Mouse (Mus musculus) olfactory bulb, adult 2 months (tissue): ENCODE results near the gene Col27a1.

Source experiments
- CTCF ChIP-seq: fragments of 200-500 bp; IDR thresholded peaks from 2 replicates; pipeline ENCODE4 v1.5.1; 2012; ENCODE audit warnings: low read depth, mild to moderate bottlenecking, low read length, moderate library complexity; ENCODE audit not compliant: insufficient read depth
- POLR2A ChIP-seq: fragments of 200-500 bp; IDR thresholded peaks from 2 replicates; pipeline ENCODE4 v1.6.1; 2012; ENCODE audit warnings: mild to moderate bottlenecking, low read depth, low read length, moderate library complexity; ENCODE audit not compliant: insufficient read depth

DNA sequence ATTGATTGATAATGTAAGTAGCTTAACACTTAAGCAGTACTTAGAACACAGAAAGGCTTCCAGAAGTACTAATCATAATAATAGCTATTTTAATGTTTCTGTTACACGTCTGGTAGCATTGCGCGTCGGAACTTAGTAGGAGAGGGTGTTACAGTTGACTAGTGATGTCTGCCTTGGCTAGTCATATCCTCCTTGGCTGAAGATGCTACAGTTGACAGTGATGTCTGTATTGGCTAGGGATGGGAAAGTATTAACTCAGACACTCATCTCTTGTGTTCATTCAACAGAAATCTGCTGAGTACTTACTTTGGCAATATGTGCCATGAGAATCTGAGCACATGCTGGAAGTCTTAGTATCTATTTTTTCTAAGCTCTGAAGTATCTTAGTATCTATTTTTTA is 53.3 kb downstream of the Col27a1 start:
- TF ChIP-seq CTCF, result no peak
- no peak for TF ChIP-seq POLR2A
